Mouse (Mus musculus) adrenal gland, adult 10 weeks (tissue): Measurements from ENCODE around the gene AA986860. TPM values are rescaled to one million over a fixed set of nuclear protein-coding genes. Genes with fewer than 3 reads are reported as not detected.

Experiments
- polyA plus RNA-seq: library from polyadenylated mRNA; stranded (reverse); fragments of 350-450 nt; fragmentation: Illumina TruSeq; extraction: RNeasy Lipid Tissue Mini Kit (QIAGEN cat#74804); gene quantifications from one replicate; pipeline ENCODE4 v1.2.3, GENCODE M21; 2014; ENCODE audit warnings: low read depth, low replicate concordance

Gene AA986860
- polyA plus RNA-seq, result 2.0 TPM

DNA sequence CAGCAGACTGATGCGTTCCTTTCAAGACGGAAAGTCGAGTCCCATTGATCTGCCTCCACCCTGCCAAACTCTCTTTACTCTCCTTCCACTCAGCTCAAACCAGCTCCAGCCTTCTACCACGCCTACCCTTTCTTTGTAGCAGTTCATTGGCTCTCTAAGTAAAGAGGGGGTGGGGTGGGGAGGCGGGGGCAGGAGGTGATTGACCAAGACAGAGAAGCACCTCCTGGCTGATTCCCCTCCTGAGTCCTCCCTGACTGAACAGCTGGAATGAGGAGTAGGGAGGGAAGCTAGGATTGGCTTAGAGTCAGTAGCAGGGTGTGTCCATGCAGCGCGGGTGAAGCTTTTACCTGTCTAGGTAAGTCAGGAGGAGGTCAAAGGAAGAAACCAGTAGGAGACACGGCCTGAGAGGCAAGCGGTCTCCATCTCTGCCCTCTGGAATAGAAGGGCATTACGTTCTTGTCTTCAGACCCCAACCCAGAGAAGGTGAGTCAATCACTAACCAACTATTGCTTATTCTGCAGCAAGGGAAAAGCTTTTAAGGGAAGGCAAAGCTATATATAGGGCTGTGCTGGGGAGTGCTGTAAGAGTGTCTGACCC is at the start of gene AA986860:
AA986860 (plus strand) TSS at position 236 of the 597 bp plus-strand sequence.

GRCm38 (mm10) chr1:130715561-130716217 is 16.1 kb upstream of the AA986860 start, which contains the start of gene Gm29427:
TSS of gene Gm29427 (minus strand) at chr1:130715799.

GRCm38 (mm10) chr1:130717291-130717871 is 14.4 kb upstream of the AA986860 start, which contains the start of gene Yod1:
TSS of gene Yod1 (plus strand) at chr1:130717327.

DNA sequence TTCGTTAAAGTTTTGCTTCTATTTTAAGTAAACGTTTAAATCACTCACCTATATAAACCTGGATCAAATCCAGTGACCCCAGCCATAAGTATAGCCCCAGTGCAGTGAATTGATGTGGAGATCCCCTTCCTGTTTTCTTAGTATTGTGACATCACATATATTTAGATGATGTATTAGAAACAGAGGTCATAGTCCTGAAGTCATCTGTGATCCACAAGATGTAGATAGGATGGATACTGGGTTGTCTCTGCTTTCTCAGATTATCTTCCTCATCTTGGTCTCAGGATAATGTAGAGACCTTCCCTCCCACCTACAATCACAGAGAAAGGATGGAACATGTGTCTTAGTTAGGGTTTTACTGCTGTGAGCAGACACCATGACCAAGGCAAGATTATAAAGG is 2.6 kb upstream of the AA986860 start, which contains the start of gene Pfkfb2:
Pfkfb2 (minus strand) TSS at position 101 of the 400 bp plus-strand sequence.

Other genes with a start within 250 kb of the AA986860 start
- not detected for gene Zp3r, start 102.4 kb upstream of the AA986860 start, polyA plus RNA-seq
- not detected for gene C4bp, start 70.3 kb upstream of the AA986860 start, polyA plus RNA-seq
- not detected for gene Gm29427, start 16.2 kb upstream of the AA986860 start, polyA plus RNA-seq
- 18.8 TPM for gene Yod1, start 14.6 kb upstream of the AA986860 start, polyA plus RNA-seq
- 24.7 TPM for gene Pfkfb2, start 2.7 kb upstream of the AA986860 start, polyA plus RNA-seq
- gene Fcamr, start 68.9 kb downstream of the AA986860 start, polyA plus RNA-seq, result not detected
- 0.35 TPM for gene Pigr, start 94.7 kb downstream of the AA986860 start, polyA plus RNA-seq
- not detected for gene Fcmr, start 133.7 kb downstream of the AA986860 start, polyA plus RNA-seq
- not detected for gene Il24, start 155.5 kb downstream of the AA986860 start, polyA plus RNA-seq
- not detected for gene Il20, start 179.5 kb downstream of the AA986860 start, polyA plus RNA-seq
- gene Il19, start 208.1 kb downstream of the AA986860 start, polyA plus RNA-seq, result not detected